Mouse (Mus musculus): ENCODE measurements around the gene Samd4b. TPM values are rescaled to one million over a fixed set of nuclear protein-coding genes. Genes with fewer than 3 reads are reported as not detected.
A peak's percentile ranks its signal among the peaks of the same experiment; 100 is the strongest.

The Samd4b gene
- total RNA-seq, 4 experiments from 2014 or later, result 8.9 to 11.9 (median 10.1) TPM

DNA sequence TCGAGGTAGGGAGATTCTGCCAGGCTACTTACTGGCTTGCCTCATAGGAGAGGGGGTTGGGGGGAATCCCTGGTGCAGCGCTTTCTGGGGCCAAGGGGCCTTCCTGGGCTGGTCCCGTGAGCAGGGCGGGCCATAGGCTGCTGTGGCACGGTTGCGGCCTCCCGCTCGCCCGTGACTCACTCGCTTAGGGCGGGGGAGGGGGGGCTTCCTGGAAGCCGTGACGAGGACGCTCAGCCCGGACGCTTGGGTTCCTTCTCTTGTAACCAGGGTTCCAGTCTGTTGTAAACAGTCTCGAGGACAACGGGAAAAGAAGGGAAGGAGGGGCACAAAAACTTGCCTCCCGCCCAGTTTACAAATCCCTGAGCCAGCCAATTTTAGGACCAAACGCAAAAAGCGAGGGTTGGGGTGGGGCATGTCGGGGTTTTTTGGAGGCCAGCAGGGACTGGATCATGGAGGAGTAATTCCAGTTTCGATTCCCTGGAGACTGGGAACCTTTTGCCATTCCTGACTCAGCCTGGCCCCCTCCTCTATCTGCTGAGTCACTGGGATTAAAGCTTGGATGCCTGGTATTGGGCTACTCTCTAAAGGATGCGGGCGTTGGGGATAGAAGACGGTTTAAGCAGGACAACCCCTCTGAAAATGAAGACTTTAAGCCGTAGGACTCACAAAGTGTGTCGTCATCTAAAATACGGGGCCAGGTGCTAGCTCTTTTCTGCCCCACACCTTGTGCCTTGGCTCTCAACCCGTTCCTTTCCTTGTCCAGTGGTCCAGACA is 216.7 kb downstream of the Samd4b start:
- DNase-seq (ENCODE audit: low spot score in 2 of 2), result peak; percentile 82

DNA sequence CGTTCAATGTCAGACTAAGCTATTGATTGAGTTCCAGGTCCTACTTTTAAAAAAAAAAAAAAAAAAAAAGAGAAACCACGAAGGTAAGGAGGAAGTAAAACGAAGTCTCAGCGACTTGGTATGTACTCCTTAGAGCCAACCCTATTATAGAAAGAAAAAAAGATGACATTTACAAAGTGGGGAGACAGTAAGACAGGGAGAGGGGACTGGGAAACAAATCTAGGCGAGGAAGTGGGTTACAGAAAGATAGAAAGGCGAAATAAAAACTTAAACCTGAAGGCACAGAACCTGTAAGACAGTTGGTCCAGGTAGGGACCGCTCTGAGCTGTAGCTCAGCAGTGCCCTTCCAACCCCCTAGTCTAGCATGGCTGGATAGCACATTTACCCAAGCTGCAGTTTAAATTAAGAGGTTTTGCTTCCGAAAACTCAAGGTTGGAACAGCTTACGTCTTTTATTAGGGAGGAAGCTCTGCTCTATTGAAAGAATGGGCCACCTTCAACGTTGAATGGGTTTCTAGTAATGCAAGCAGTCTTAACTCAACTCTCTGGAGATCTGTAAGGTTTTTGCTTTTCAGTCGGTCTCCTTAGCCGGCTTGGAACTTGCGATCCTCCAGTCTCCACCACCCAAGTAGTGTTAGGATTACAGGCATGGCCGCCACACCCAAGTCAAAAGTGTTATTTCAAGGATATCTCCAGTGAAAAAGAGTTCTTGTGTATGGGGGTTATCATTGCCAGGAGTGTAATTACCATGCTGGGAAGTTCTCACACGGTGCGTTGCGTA is 217.5 kb downstream of the Samd4b start, which contains the start of gene Zfp36:
Zfp36 (minus strand) TSS at position 17 of the 780 bp plus-strand sequence.
- DNase-seq (ENCODE audit: low spot score in 2 of 2), result no peak

DNA sequence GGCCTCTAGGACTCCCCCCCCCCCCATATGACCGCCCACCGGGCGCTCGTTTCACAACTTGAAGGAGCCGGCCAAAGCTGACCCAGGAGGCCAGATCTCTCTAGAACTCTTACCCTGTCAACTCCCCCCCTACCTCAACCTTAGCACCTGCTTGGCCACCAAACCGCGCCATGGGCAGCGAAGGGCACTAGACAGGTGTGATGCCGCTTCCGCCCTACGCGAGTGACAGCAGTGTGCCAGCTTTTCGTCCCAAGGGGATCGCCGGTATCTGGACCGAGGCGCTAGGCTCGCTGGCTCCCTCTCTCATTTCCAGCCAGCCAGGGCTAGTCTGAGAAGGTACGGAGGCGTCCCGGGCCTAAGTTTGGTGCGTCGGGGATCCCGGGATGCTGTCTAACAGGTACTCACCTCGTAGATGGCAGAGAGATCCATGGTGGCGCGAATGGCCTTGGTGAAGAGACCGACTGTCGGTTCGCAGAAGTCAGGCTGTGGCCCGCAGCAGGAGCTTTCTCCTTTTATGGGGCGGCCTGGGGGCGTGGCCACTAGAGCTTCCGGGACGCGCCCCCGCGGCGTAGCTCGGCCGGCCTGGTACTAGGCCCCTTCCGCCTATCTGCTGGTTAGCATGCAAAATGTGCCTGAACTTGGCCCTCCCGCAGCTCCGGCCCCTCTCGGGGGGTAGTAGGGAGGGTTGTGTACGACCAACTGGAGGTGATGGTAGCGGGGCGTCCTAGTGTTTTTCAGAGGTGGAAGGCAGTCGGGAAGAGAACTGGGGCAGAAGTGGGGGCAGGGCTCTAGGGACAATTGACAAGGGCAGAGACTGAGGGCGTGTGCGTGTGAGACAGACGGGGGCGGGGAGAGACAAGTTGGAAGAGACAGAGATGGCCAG is 218.9 kb downstream of the Samd4b start:
- DNase-seq (ENCODE audit: low spot score in 2 of 2), result peak; percentile 94 to 95

DNA sequence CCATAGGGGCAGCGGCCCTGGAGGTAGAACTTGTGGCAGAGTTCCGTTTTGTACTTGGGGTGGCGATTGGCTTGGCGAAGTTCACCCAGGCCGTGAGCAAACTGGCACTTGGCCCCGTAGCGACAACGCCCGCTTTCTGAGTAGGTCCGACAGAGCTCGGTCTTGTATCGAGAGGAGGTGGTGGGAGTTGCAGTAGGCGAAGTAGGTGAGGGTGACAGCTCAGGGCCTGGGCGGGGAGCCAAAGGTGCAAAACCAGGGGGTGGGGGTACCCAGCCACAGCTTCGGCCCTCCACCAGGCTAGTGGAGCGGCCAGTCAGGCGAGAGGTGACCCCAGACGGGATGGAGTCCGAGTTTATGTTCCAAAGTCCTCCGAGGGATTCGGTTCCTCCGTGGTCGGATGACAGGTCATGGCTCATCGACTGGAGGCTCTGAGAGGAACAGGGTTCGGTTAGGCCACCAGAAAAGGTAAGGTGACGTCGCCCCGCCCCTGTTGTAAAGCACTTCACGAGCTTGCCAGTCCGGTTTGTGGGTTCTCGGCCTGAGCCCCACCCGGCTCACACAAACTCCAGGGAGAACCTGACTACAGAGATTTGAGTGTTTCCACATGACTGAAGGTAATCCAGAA is 219.8 kb downstream of the Samd4b start:
- peak; percentile 57 to 67 for DNase-seq (ENCODE audit: low spot score in 2 of 2)

DNA sequence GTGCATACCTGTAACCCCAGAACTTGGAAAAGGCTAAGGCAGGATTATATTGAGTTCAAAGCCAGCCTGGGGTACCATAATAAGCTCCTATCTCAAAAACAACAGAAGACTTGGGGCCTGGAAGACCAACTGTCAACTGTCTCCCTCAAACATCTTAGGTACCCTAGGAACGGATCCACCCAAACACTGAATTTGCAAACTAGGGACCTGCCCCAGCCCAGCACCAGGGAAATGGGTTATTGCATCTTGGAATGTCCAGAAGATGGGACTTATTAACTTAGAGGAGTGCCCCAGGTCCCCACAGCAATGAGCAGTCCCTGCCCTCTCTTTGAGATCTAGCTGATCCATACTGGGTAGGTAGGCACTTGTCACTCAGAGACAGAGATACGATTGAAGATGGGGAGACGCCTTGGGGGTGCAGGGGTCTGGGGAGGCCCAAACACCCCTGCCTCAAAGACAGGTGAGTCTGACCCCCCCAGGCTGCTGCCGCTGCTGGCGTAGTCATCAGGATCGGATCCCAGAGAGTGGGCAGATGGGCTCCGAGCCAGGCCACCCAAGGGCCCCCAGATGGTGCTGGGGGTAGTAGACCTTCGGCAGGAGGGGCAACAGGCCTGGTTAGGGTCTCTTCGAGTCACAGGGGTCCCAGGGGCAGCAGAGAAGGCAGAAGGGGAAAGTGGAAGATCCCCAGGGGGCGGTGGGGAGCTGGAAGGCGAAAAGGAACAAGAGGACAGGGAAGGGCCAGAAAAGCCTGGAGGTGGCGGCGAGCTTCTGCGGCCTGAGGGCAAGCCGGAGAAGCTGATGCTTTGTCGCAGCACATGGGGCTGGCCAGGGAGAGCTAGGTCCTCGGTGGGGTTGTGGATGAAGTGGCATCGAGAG is 220.5 kb downstream of the Samd4b start:
- no peak for DNase-seq (ENCODE audit: low spot score in 2 of 2)

DNA sequence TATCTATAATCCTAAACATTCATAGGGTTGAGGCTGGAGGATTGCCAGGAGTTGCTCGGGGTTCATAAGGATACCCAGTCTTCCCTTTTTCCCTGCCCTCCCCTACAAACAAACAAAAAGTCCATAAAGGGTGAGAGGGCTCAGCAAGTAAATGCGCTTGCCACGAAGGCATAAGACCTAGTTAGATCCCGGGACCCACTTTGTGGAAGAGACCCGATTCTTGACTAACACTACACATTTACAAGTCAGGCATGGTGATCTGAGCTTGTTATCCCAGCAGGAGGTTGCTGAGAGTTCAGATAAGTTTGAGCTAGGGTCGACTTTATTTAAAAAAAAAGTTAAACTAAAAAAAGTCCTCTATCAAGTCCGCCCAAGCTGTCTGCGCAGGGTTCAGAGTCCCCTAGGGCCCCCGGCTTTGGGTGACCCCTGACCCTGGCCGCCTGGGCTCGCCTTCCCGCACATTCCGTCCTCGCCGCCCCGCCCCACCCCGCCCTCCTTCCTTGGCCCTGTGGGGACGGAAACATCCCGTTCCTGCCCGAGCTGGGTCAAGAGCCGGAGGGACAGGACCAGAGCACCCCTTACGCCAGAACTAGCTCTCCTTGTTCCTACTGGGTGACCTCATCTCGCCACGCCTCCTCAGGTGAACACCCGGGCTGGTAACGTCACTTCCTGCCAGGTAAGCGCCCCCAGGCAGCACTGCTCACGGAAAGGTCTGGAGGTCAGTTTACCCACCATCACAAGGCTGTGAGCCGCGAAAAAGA is 221.8 kb downstream of the Samd4b start:
- peak; percentile 79 to 82 for DNase-seq (ENCODE audit: low spot score in 2 of 2)

DNA sequence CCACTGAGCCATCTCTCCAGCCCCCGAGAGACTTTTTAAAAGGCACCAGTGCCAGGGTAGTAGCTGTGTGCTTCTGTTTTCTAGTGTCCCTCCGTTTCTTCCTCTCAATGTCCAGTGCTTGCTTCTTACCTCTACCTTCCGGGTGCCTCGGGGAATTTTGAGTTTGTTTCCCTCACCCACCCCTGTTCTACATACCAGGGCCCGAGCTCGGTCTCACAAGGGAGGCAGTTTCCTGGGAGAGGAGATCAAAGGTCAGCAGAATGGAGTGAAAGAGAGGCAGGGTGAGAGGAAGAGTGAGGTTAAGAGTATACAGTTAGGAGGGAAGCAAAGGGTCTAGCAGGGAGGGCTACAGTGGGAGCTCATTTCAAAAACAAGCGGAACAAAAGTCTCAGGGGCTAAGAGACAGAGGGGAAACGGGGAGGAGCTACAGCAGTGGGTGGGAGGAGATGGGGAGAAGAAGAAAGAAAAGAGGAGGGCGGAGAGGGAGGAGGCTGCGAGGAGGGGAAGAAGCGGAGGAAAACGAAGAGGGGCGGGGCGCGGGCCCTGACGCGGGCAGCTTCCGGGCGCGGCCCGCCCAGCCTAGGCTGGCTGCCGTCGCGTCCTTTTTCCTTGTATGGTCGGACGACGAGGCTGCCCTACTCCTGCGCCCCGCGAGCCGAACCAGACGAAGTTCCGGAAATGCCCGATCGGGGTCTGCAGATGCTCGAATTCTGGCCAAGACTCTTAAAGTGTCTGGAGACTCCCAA is 222.6 kb downstream of the Samd4b start:
- peak; percentile 90 to 91 for DNase-seq (ENCODE audit: low spot score in 2 of 2)

DNA sequence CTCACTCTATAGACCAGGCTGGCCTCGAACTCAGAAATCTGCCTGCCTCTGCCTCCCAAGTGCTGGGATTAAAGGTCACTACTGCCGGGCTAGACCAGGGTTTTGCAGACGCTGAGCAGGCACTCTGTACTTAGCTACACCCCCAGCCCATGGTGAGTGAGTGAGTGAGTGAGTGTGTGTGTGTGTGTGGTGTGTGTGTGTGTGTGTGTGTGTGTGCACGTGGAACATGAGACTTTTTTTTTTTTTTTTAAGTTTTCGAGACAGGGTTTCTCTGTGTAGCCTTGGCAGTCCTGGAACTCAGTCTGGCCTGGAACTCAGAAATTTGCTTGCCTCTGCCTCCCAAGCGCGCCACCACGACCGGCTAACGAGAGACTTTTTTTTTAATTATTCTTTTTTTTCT is 223.3 kb downstream of the Samd4b start:
- no peak for DNase-seq (ENCODE audit: low spot score in 2 of 2)

DNA sequence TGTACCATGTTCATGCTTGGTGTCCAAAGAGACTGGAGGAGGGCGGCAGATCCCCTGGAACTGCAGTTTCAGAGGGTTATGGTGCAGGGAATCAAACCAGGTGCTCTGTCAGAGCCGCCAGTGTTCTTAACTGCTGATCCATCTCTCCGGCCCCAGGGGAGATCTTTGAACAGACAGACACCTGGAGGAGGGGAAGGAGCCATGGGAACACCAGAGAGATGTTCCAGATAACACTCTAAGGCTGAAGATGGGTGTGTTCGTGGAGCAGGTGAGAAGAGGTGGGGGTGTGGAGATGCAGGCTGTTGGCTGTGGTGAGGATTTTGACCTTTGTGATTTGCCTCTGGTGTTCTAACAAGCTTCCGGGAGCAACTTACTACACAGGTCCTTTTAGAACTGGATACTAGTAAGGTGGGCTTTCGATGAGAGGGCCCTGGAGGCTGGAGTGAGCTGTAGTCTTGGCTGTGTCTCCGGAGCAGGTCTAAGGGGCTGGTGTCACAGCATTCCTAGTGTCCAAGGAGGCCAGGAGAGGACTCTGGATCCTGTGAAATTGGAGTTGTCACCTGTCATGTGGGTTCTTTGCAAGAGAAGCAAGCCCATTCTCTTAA is 224.0 kb downstream of the Samd4b start:
- DNase-seq (ENCODE audit: low spot score in 2 of 2), result no peak

DNA sequence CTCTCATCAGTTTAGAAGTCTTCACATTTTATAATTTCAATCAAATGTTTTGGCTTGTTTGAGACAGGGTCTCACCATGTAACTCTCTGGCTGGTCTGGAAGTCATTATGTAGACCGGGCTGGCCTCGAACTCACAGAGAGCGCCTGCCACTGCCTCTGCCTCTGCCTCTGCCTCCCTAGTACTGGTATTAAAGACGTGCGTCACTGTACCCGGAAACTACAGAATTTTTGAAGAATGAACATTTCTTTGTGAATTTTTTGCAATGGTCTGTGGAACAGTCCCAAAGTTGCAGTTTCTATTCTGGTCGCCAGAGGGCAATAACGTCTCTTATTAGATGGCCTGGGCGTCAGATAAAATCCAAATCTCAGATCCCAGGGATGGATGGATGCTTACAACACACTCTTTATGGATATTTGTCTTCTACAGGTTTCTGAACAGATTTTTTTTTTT is 224.8 kb downstream of the Samd4b start:
- peak; percentile 68 to 72 for DNase-seq (ENCODE audit: low spot score in 2 of 2)

DNA sequence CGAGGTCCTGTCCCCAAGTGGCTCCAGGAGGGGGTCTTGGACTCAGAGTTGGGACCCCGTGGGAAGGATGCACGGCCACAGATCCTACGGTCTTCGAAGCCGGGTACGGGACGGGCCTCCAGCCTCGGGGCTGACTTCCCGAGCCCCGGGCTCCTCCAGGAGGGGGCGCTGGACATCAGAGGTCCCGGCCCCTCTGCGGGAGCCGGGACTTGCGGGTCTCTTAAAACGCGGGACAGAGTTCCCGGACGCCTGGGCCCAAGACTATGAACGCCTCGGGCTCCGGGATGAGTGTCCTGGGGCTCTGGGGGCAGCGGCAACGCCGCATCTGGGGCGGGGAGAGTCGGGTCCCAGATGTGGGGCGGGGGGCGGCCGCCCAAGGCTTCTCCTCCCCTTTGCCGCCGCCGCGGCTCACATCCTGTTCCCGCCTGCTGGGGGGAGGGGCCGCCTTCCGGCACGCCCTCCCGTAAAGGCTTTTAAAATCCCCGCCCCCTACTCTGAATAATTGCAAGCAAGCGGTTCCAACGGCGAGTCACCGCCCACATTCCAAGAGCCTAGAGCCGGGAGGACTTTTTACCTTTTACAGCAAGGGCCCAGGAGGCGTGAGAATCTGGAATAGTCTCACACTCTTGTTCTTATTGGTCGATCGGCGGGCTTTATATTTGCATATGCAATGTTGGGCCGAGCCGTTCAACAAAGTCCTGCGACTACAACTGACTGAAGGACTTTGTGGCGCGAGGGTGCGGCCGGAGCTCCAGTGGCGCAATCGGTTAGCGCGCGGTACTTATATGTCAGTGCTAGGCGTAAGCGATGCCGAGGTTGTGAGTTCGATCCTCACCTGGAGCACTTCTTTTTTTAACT is 225.5 kb downstream of the Samd4b start, which contains the start of gene Plekhg2:
Plekhg2 (minus strand) TSS at position 349 of the 858 bp plus-strand sequence.
- peak; percentile 95 to 97 for DNase-seq (ENCODE audit: low spot score in 2 of 2)

DNA sequence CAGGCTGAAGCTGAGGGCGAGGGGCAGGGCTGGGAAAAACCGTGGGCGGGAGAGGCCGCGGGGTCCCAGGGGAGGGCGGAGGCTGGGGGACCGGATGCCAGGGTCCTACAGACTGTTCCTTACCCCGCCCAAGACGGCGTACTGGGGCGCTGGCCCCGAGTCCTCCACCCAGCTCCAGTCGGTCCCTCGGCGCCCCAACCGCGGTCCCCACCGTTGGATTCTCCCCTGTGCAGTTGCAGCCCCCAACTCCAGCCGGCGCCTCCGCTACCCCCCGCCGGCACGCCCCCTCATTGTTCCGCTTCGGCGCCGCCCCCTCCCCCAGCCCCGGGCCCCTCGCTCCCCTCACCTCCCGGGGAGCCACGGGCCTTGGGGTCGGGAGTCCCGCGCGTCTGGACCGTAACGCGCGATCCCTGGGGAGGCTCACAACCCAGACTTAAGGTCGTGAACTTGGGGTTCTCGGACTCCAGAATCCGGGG is 226.4 kb downstream of the Samd4b start:
- peak; percentile 64 to 65 for DNase-seq (ENCODE audit: low spot score in 2 of 2)

DNA sequence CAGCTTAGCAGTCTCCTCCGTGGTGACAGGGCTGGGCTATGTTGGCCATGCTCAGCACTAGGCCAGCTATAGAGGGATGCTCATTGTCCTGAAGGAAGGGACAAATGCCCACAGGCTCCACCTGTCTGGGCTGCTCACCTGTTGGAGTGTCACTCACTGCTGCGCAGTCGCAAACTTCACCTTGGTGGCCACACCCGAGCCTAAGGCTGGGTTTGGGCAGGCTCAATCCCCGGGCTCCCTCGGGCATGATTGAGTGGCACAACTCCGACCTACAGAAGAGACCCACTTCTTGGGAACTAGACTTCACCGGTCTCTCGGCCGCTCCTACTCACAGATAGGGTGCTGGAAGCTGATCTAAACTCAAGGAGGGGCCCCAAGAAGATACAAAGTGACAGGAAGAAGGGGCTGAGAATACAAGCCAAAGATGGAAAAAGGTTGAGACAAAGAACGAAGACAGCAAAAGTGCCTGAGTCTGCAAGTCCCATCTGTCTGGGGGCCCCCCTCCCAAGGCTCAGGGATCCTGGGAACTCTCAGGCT is 226.9 kb downstream of the Samd4b start:
- no peak for DNase-seq (ENCODE audit: low spot score in 2 of 2)

DNA sequence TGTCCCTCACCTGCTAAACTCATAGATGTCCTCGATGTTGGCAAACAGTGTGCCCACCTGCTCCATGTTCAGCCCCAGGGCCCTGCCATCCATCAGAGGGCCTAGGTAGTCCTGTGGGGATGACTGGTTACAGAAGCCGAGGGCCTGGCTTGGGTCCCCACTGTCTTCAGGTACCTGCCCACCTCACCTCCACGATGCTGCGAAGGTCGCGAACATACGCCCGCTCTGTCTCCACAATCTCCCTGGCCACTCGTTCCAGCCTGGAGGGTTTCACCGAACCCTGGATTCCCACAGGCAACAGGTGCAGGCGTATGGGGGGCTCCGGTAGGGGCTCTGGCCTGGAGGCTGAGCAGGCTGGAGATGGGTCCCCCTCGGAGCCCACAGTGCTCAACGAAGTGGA is 227.9 kb downstream of the Samd4b start:
- no peak for DNase-seq (ENCODE audit: low spot score in 2 of 2)

DNA sequence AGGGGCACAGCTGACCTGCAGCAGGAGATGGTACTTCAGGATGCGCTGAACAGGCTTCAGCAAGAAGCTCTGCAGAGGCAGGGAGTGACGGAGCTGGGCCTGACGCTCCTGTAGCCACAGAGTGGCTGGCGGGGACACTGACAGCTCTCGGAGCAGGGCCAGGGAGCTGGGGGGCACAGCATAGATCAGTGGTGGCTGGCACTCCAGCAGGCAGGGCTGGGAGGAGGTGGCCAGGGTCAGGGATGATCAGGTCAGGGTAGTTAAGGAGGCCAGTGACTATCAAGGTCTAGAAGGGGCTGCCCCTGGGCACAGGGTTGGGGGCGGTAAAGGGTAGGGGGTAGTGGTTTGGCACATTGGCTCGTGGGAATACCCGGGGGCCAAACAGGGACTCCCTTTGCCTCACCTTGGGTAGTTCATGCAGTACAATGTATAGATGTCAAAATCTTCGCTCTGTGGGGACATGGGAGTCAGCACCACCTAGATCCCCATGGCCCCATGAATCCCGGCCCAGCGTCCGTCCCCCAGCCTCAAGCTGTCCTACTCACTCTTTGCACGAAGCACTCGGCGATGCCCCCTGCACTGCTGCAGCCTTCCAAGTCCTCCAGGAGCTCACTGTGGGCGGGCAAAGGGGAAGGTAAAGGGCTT is 229.5 kb downstream of the Samd4b start:
- DNase-seq (ENCODE audit: low spot score in 2 of 2), result no peak

DNA sequence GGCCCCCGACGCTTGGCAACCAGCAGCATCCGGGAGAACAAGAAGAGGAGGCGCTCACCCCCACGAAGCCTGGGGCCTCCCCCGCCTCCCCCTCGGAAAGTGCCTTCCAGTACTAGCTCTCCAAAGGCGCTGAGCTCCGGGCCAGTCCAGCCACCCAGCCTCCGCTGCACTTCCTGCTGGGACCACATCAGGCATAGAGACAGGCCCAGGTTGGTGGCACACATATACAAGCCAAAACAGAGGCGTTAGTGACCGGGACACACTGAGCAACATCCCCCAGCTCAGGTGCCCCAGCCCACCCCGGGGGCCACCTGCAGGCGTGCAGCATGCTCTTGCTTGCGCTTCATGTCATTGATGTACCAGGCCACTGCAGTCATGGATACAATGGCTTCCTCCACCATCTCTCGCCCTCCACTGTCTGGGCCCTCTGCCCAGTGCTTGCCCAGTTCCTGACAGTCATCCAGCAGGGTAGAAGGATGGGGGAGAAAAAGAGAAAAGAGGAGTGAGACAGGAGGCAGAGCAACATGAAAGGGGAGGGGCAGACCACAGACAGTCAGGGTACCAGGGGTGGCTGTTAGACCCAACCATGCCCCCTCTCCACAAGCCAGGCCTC is 230.2 kb downstream of the Samd4b start:
- DNase-seq (ENCODE audit: low spot score in 2 of 2), result no peak
